Mouse (Mus musculus): ENCODE data around the gene Wiz.

DNA sequence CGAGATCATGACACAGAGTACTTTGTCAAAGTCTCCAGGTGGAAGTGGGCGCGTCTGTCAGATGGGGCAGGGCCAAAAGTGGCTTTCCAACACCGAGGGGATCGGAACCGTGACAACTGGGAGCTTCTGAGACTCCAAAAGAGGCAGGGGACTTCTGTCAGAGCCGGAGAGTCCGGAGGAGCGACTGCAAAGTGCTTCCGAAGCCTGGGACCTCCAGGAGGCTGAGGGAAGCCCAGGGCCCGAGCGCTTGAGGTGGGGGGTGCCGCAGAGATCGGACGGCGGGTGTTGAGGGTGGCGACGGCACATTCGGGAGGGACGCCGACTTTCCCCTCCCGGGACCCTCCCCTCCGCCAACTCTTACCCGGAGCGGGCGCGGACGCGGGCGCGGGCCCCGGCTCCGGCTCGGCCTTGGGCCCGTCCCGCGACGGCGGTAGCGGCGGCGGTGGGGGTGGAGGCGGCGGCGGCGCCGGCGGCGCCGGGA, 25.4 kb downstream of the Wiz start:
- TF ChIP-seq CTCF (IDR thresholded peaks at IDR 0.05; ENCODE audit: control insufficient read depth, insufficient read depth, insufficient replicate concordance, low read depth, low read length) (no peak), POLR2A (IDR thresholded peaks at IDR 0.05; ENCODE audit: control insufficient read depth, low read depth, low read length) (no peak)
